Mouse (Mus musculus): Measurements from ENCODE around the gene Ctdspl.

Ctdspl gene

DNA sequence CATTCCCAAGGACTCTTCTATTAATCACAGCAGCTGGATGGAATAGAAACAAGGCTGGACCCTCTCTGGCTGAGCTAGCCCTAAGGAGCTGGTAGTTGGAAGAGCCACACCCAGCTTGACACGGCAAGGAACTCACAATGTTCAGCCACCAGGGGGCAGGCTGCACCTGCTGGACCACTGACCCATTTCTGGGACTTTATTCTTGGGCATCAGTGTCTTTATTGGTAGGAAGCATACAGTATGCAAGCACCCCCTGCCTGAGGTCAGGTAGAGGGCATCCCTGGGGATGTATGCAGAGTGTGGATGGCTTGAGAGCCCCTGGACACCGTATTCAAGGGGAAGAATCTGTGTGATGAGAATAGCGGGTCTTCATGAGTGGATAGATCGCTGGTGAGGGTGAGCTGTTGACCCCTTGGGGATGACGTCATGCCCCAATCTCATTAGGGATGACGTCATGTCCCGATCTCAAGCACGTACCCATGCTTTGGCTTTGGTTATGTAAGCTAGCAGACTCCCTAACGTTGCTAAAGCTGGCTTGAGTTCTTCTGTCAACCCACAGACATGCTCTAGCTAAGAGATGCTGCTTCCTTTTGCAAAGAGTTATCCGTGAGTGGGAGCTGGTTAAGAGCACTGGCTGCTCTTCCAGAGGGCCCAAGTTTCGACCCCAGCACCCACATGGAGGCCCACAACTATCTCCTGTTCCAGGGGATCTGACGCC lies 5.3 kb upstream of the Ctdspl start:
- DNase-seq (ENCODE audit: low spot score): no peak

DNA sequence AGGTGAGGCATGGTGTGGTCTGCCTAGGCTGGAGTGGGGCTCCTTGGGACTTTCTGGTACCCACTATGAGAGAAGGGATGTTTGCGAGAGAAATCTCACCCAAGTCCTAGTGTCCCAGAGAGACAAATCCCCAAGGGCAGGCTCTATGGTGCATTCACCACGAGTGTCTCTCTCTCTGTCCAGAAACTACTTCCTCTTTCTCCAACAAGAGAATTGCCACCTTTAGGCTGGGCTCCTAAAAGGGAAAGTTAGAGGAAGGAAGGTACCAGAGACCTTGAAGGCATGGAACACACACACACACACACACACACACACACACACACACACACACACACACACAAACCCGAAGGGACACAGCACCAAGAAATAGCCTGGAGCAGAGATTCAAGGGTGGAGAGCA lies 4.3 kb upstream of the Ctdspl start:
- no peak for DNase-seq (ENCODE audit: low spot score)

DNA sequence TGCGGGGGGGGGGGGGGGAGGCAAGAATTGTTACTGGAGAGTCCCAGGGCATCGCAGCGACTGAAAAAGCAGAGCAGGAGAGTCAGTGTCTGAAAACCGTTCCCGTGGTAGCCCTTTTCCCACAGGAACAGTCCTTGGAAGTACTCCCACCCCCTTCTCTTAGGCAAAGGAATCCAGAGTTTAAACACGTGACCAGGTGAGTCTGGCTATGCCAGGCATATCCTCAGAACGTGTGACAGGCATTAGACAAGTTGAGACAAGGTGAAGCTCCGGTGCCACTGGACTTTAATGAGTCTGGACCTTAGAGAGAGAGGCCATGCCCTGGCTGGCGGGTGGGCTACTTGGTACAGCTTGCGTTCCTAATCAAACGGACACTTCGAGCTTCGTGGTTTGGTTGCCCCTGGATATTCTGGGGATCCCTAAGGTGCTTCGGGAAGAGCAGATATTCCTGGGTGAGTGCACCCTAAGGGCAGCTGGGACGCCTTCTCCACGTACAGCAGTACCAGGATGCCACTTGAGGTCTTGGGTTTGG lies 1.6 kb upstream of the Ctdspl start:
- DNase-seq (ENCODE audit: low spot score): no peak

DNA sequence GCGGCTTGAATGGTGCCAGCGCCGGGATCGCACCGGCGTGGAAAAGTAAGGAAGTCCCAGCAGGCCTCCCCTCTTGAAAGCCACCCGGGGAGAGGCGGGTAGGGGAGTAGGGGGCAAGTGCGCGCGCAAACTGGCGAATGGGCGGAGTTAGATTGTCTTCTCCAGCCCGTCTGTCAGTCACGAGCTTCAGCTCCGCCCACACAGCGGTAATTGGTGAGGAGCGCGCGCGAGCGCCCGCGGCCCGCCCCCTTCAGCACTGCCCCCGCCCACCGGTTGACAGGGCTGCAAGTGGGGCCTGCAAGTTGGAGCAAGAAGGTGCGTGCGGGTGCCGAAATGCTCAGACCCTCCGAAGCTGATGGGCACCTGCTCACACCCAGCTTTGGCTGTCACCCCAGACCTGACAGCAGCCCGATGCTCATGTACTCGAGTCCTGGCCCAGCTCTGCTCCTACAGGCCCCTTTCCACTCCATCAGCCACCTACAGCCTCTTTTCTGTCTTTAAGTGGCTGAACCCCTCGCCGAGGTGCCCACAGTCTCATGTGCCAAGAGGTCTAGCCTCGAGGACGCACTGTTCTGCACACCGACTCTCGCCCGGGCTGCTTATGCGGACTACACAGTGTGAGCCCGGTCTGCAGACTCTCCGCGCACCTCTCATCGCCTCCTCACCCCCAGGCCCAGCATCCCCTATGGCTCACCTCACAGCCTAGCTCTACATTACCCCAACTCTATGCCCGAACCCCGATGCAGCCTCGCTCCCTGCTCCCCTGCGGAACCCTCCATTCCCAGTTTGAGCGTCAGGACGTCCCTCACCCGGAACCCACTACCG lies 755 bp upstream of the Ctdspl start:
- peak; percentile 94 for DNase-seq (ENCODE audit: low spot score)

DNA sequence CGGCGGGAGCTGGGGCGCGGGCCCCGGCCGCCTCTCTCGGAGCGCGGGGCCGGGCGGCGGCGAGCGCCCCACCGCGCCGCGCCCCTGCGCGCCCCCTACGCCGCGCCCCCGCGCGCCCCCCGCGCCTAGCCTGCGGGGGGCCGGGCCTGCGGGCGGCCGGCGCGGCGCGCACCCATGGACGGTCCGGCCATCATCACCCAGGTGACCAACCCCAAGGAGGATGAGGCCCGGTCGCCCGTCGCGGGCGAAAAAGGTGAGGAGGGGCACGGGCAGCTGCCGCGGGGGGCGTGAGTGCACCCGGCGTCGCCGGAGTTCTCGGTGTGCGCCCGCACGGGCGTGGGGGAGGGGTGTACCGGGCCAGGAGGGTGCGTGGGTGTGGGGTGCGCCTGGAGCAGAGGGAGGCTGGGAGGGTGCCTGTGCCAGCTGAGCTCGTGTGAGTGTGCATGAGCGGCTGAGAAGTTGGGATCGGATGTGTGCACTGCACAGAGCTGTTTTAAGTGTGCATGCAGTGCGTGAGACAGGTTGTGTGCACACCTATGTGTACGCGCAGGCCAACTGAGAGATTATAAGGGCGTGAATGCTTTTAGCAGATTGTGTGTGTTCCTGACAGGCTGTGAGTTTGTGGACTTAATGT lies 552 bp downstream of the Ctdspl start:
- DNase-seq (ENCODE audit: low spot score): peak; percentile 45

- DNase-seq (ENCODE audit: low spot score): no peak
These were observed 1.2 kb downstream of the Ctdspl start for GRCm38 (mm10) chr9:118927501-118927900.

GRCm38 (mm10) chr9:118928007-118928406 lies 1.8 kb downstream of the Ctdspl start:
- no peak for DNase-seq (ENCODE audit: low spot score)

DNA sequence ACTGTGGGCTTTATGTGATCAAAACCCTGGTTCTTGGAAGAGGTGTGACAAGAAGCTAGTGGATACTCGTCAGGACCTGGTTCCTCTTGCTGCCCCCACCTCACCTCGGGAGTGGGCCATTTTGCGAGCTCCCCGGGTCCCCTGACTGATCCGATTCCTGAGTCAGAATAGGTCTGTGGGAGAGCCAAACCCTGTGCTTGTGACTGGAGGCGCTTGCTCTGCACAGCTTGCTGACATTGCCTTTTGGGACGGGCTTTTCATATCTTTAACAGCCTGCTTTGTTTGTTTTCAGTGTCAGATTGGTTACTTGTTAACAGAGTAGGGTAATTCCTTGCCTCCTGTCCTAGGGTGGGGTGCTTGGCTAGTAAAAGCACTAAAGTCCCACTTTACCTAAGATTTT lies 2.4 kb downstream of the Ctdspl start:
- DNase-seq (ENCODE audit: low spot score): no peak

- no peak for DNase-seq (ENCODE audit: low spot score)
These were observed 4.4 kb downstream of the Ctdspl start for GRCm38 (mm10) chr9:118930611-118931010.

- DNase-seq (ENCODE audit: low spot score): no peak
These were observed 7.5 kb downstream of the Ctdspl start for GRCm38 (mm10) chr9:118933800-118934199.

DNA sequence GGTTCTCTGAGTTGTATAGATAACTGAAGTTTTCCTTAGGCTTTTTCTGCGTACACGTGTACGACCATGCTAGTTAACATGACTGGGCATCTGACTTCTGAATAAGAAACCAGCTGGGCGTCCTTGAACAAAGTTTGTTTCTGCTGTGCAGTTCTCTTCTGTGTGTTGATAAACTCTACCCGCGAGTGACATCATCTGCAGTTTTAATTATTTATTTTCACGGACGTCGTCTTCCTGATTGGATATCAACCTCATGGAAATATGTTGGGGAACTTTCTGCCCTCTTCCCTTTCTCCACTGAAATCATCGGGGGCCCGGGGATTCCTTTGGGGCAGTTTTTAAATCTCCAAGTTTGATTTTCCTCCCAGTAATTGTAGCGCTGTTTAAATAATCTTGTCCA lies 8.1 kb downstream of the Ctdspl start:
- DNase-seq (ENCODE audit: low spot score): no peak

- no peak for DNase-seq (ENCODE audit: low spot score)
These were observed 8.8 kb downstream of the Ctdspl start for GRCm38 (mm10) chr9:118935098-118935497.

GRCm38 (mm10) chr9:118936071-118936470 lies 9.8 kb downstream of the Ctdspl start:
- no peak for DNase-seq (ENCODE audit: low spot score)

DNA sequence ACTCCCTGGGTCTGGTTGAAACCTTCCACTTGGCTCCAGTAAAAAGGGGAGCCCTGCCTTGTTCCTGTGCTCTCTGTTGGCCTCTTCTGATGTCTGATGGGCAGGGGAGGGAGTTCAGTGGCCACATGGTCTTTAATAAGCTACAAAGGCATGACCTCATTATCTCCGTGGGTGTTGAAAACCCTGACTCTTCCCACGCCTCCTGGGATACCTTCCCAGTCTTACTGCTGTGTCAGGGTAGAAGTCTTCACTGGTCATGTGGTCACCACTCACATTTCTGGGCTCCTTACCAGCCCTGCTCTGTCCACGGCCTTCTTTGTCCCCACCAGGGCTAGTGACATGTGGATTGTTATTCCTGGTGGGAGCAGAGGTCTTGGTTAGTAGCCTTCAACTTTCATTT lies 11.3 kb downstream of the Ctdspl start:
- DNase-seq (ENCODE audit: low spot score): no peak

DNA sequence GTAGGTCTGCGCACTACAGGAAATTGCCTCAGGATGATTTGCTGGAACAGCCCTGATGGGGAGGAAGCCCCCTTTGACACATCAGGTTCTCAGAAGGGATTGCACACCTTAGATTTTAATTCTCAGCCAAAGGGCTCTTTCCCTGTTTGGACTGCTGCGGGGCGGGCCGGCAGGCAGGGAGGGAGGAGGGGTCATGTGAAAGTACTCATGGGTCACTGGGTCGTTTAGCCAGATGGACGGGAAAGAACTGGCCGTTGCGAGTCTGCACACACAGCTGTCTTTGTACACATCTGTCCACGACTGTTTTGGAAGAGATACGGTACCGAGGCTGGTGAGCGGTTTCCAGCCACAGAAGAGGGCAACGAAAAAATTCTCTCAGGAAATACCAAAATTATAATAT lies 13.2 kb downstream of the Ctdspl start:
- no peak for DNase-seq (ENCODE audit: low spot score)

DNA sequence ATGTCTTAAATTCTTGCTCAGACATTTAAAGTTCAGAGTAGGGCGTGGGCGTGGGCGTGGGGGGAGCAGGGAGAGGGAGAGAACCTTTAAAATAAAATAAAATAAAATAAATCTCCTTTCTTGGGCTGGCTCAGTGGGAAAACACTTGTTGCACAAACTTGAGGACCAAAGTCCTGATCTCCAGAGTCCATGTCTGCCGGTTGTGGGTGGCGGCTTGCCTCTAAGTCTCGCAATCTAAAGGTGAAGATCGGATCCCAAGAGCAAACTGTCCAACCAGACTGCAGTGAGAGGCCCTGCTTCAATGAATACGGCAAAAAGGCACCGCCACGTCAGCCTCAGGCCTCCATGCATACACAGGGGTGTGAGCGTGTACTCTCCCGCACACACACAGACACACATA lies 13.6 kb downstream of the Ctdspl start:
- DNase-seq (ENCODE audit: low spot score): no peak

GRCm38 (mm10) chr9:118940591-118941207 lies 14.4 kb downstream of the Ctdspl start:
- DNase-seq (ENCODE audit: low spot score): no peak

DNA sequence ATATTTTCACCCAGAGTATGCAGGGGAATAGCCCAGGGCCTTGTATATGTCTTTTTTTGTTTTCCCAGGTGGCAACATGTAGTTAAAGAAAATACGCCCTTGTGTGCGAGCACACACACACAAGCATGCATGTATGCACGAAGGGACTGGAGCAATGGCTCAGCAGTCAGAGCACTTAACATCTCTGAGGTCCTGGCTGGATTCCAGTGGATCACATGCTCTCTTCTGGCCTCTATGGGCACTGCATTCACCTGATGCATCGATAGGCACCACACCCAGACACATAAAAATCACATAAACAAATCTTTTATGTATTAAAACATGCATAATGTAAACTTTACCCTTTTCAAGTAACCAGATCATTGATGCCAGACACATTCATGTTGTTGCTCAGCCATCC lies 15.8 kb downstream of the Ctdspl start:
- no peak for DNase-seq (ENCODE audit: low spot score)

DNA sequence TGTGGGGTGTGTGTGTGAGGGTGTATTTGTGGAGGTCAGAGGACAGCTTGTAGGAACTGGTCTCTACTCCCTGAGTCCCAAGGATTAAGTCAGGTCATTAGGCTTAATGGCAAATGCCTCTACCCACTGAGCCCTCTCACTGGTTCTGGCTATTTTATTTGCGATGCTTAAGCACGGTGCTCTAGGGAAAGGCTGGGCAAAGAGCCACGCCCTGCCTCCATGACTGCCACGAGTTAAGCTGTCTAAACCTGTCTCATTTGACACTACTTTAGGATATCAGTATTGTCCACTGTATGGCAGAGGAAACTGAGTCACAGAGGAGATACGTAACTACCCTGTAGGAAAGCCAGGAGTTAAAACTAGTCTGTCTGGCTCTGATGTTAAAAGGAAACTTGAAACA lies 17.7 kb downstream of the Ctdspl start:
- no peak for DNase-seq (ENCODE audit: low spot score)

DNA sequence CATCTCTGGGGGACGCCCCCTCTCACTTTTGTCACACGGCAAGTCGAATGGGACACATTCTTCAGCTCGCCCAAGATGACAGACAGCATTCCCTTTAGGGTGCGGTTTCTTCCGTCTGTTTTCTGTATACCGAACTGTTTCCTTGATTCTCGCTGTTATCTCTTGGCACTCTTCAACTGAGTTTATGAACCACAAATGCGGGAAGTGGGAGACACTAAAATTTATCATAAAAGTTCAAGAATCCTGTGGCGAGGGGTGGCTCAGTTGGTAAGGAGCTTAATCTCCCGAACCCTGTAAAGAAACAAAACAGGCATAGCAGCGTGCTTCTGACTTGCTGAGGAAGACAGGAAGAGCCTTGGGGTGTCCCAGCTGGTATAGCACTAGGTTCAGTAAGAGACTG lies 18.1 kb downstream of the Ctdspl start:
- DNase-seq (ENCODE audit: low spot score): no peak

GRCm38 (mm10) chr9:118948486-118948885 lies 22.2 kb downstream of the Ctdspl start:
- DNase-seq (ENCODE audit: low spot score): no peak

GRCm38 (mm10) chr9:118949124-118949523 lies 22.9 kb downstream of the Ctdspl start:
- no peak for DNase-seq (ENCODE audit: low spot score)
